In genomic region chr4:135958354-135958753, GRCm38 (mm10) we compare ENCODE assay signal across 11 mouse cellular contexts. TPM values are rescaled to one million over a fixed set of nuclear protein-coding genes. Genes with fewer than 3 reads are reported as not detected.
DNase-seq lines count a peak whose midpoint lies in the region; ATAC-seq and TF ChIP-seq lines count a peak whose summit lies in the region.
"Had no signal": no experiment of that assay in that cellular context is flagged by ENCODE, and none has a peak within 500 bp of the region (broad histone marks: within the 10 kb centered on the region; RNA-seq: fewer than 3 reads in every experiment).

No protein-coding gene starts in this region.

- WGBS in small intestine, adult 2 months = 16% methylated on average over 8 of the region's 8 CpGs
- WGBS in hindbrain, embryonic 14.5 days = 57% methylated on average over 8 of the region's 8 CpGs
- 63% methylated on average over 8 of the region's 8 CpGs for WGBS in midbrain, embryonic 11.5 days
- WGBS in midbrain, embryonic 15.5 days = 61% methylated on average over 8 of the region's 8 CpGs

- H3K27me3 ChIP-seq in small intestine, adult 2 months (ENCODE audit: control insufficient read depth, insufficient read depth, low read length) = no peaks in the 10 kb centered on the region
- H3K27me3 ChIP-seq in hindbrain, embryonic 14.5 days (ENCODE audit: control insufficient read depth, insufficient read depth, low read length) = no peaks in the 10 kb centered on the region
- H3K27me3 ChIP-seq in midbrain, embryonic 11.5 days (ENCODE audit: control insufficient read depth, insufficient read depth, low read length) = no peaks in the 10 kb centered on the region
- no peaks in the 10 kb centered on the region for H3K27me3 ChIP-seq in midbrain, embryonic 15.5 days (replicated peaks)
- H3K27me3 ChIP-seq: embryonic facial prominence, embryonic 12.5 days had no signal

- H3K27ac ChIP-seq in small intestine, adult 2 months (ENCODE audit: insufficient read depth, low read depth, low read length) = peak overlapping the region; percentile 94
- H3K27ac ChIP-seq in hindbrain, embryonic 14.5 days = no peak overlapping the region
- no peak overlapping the region for H3K27ac ChIP-seq in midbrain, embryonic 11.5 days (ENCODE audit: low read depth, low read length)
- no peak overlapping the region for H3K27ac ChIP-seq in midbrain, embryonic 15.5 days
- H3K27ac ChIP-seq: embryonic facial prominence, embryonic 12.5 days had no signal

- peaks cover 12% of the 10 kb centered on the region for H3K4me1 ChIP-seq in small intestine, adult 2 months (ENCODE audit: control insufficient read depth, insufficient read depth, insufficient read length, low read length)
- peaks cover 6% of the 10 kb centered on the region; the same call in 1 of the 2 replicates for H3K4me1 ChIP-seq in hindbrain, embryonic 14.5 days (replicated peaks; ENCODE audit: control insufficient read depth, insufficient read depth, low read length)
- H3K4me1 ChIP-seq in midbrain, embryonic 11.5 days (ENCODE audit: control insufficient read depth, insufficient read depth, low read length) = no peaks in the 10 kb centered on the region; the same call in 1 of the 2 replicates
- H3K4me1 ChIP-seq in midbrain, embryonic 15.5 days = peaks cover 6% of the 10 kb centered on the region
- H3K4me1 ChIP-seq: embryonic facial prominence, embryonic 12.5 days had no signal

- no peak overlapping the region for H3K4me2 ChIP-seq in hindbrain, embryonic 14.5 days (replicated peaks)
- H3K4me2 ChIP-seq in midbrain, embryonic 11.5 days = no peak overlapping the region
- no peak overlapping the region for H3K4me2 ChIP-seq in midbrain, embryonic 15.5 days
- H3K4me2 ChIP-seq: embryonic facial prominence, embryonic 12.5 days had no signal

- peak; percentile 52 for DNase-seq in lung, postnatal 36 days
- DNase-seq in lung, postnatal 25 days (ENCODE audit: low spot score) = no peak
- peak; percentile 78 for DNase-seq in kidney, adult 18-20 months
- peak; percentile 60 to 76 for DNase-seq in kidney, postnatal 4 days
- DNase-seq in hindbrain, embryonic 14.5 days (ENCODE audit: low spot score) = no peak
- no peak for DNase-seq in midbrain, embryonic 11.5 days (ENCODE audit: low spot score, missing footprints)
- DNase-seq: cerebellum, adult 9-10 months; thymus, adult 2 months had no signal

- H3K9me3 ChIP-seq in hindbrain, embryonic 14.5 days (ENCODE audit: control insufficient read depth, low read length) = no peaks in the 10 kb centered on the region
- H3K9me3 ChIP-seq in midbrain, embryonic 11.5 days (ENCODE audit: control insufficient read depth, low read length) = no peaks in the 10 kb centered on the region
- H3K9me3 ChIP-seq in midbrain, embryonic 15.5 days = no peaks in the 10 kb centered on the region
- H3K9me3 ChIP-seq: embryonic facial prominence, embryonic 12.5 days had no signal

- no peak for TF ChIP-seq CTCF in small intestine, adult 2 months (IDR thresholded peaks at IDR 0.05; ENCODE audit: extremely low read depth, insufficient read length, insufficient replicate concordance, low read depth, low read length)

- H3K4me3 ChIP-seq in small intestine, adult 2 months (ENCODE audit: low read depth, low read length) = peak overlapping the region; percentile 35
- no peak overlapping the region for H3K4me3 ChIP-seq in hindbrain, embryonic 14.5 days (replicated peaks; ENCODE audit: low read length)
- no peak overlapping the region for H3K4me3 ChIP-seq in midbrain, embryonic 11.5 days (ENCODE audit: low read depth, low read length)
- H3K4me3 ChIP-seq in midbrain, embryonic 15.5 days = no peak overlapping the region
- H3K4me3 ChIP-seq: embryonic facial prominence, embryonic 12.5 days had no signal

- no peak for TF ChIP-seq POLR2A in small intestine, adult 2 months (IDR thresholded peaks at IDR 0.05; ENCODE audit: low read depth, low read length)

- ATAC-seq in hindbrain, embryonic 14.5 days (ENCODE audit: low FRiP score) = no peak
- ATAC-seq in midbrain, embryonic 11.5 days (ENCODE audit: low FRiP score) = no peak
- no peak for ATAC-seq in midbrain, embryonic 15.5 days (replicated peaks)

- peaks cover 33% of the 10 kb centered on the region for H3K36me3 ChIP-seq in small intestine, adult 2 months (ENCODE audit: control insufficient read depth, insufficient read depth, low read length)
- peaks cover 53% of the 10 kb centered on the region for H3K36me3 ChIP-seq in hindbrain, embryonic 14.5 days (replicated peaks; ENCODE audit: control insufficient read depth, insufficient read depth)
- H3K36me3 ChIP-seq in midbrain, embryonic 11.5 days (ENCODE audit: control insufficient read depth, insufficient read depth, low read length) = no peaks in the 10 kb centered on the region
- H3K36me3 ChIP-seq in midbrain, embryonic 15.5 days (replicated peaks) = peaks cover 2% of the 10 kb centered on the region

- no peak overlapping the region for H3K9ac ChIP-seq in hindbrain, embryonic 14.5 days
- H3K9ac ChIP-seq in midbrain, embryonic 11.5 days (ENCODE audit: low read length) = no peak overlapping the region
- no peak overlapping the region for H3K9ac ChIP-seq in midbrain, embryonic 15.5 days
- H3K9ac ChIP-seq: embryonic facial prominence, embryonic 12.5 days had no signal

RNA-seq across cellular contexts. Expression of gene Gale, which starts 5.2 kb away (rescaled TPM):
- 116 and 163 TPM in 2 replicates for polyA plus RNA-seq in small intestine, adult 2 months (2012; rRNA removed)
- polyA plus RNA-seq in hindbrain, embryonic 14.5 days (2014; fragmentation: Nextera tagmentation; extraction: Ambion mirVana) = 41.9 and 42.9 TPM in 2 replicates
- polyA plus RNA-seq in midbrain, embryonic 11.5 days (2014; fragmentation: Nextera tagmentation; extraction: Ambion mirVana) = 25.6 and 27.0 TPM in 2 replicates
- polyA plus RNA-seq in midbrain, embryonic 15.5 days (2015; fragmentation: Nextera tagmentation; extraction: Ambion mirVana) = 41.6 and 44.2 TPM in 2 replicates

RNA-seq across cellular contexts. Expression of gene Hmgcl, which starts 12.1 kb away (rescaled TPM):
- 50.3 and 76.6 TPM in 2 replicates for polyA plus RNA-seq in small intestine, adult 2 months (2012; rRNA removed)
- polyA plus RNA-seq in hindbrain, embryonic 14.5 days (2014; fragmentation: Nextera tagmentation; extraction: Ambion mirVana) = 60.3 and 63.3 TPM in 2 replicates
- polyA plus RNA-seq in midbrain, embryonic 11.5 days (2014; fragmentation: Nextera tagmentation; extraction: Ambion mirVana) = 55.1 and 62.9 TPM in 2 replicates
- polyA plus RNA-seq in midbrain, embryonic 15.5 days (2015; fragmentation: Nextera tagmentation; extraction: Ambion mirVana) = 57.0 and 63.4 TPM in 2 replicates

RNA-seq across cellular contexts. Expression of gene Lypla2, which starts 14.1 kb away (rescaled TPM):
- polyA plus RNA-seq in small intestine, adult 2 months (2012; rRNA removed) = 79.6 and 166 TPM in 2 replicates
- polyA plus RNA-seq in hindbrain, embryonic 14.5 days (2014; fragmentation: Nextera tagmentation; extraction: Ambion mirVana) = 183 and 191 TPM in 2 replicates
- 136 and 144 TPM in 2 replicates for polyA plus RNA-seq in midbrain, embryonic 11.5 days (2014; fragmentation: Nextera tagmentation; extraction: Ambion mirVana)
- 228 and 233 TPM in 2 replicates for polyA plus RNA-seq in midbrain, embryonic 15.5 days (2015; fragmentation: Nextera tagmentation; extraction: Ambion mirVana)

RNA-seq across cellular contexts. Expression of gene Pithd1, which starts 28.7 kb away (rescaled TPM):
- 32.2 and 60.0 TPM in 2 replicates for polyA plus RNA-seq in small intestine, adult 2 months (2012; rRNA removed)
- 60.7 and 65.5 TPM in 2 replicates for polyA plus RNA-seq in hindbrain, embryonic 14.5 days (2014; fragmentation: Nextera tagmentation; extraction: Ambion mirVana)
- polyA plus RNA-seq in midbrain, embryonic 11.5 days (2014; fragmentation: Nextera tagmentation; extraction: Ambion mirVana) = 64.8 and 65.8 TPM in 2 replicates
- 62.8 and 64.6 TPM in 2 replicates for polyA plus RNA-seq in midbrain, embryonic 15.5 days (2015; fragmentation: Nextera tagmentation; extraction: Ambion mirVana)

RNA-seq across cellular contexts. Expression of gene Fuca1, which starts 37.8 kb away (rescaled TPM):
- 62.8 and 108 TPM in 2 replicates for polyA plus RNA-seq in small intestine, adult 2 months (2012; rRNA removed)
- polyA plus RNA-seq in hindbrain, embryonic 14.5 days (2014; fragmentation: Nextera tagmentation; extraction: Ambion mirVana) = 68.8 and 72.0 TPM in 2 replicates
- polyA plus RNA-seq in midbrain, embryonic 11.5 days (2014; fragmentation: Nextera tagmentation; extraction: Ambion mirVana) = 43.0 and 48.1 TPM in 2 replicates
- 63.2 and 68.3 TPM in 2 replicates for polyA plus RNA-seq in midbrain, embryonic 15.5 days (2015; fragmentation: Nextera tagmentation; extraction: Ambion mirVana)

Comparison
In these comparisons a context has a peak if more than half of its experiments do, and no peak if none do; other contexts are left out.
1. DNase-seq: peak in lung, postnatal 36 days (single experiment), kidney, adult 18-20 months (single experiment) and kidney, postnatal 4 days (2 of 2); none in lung, postnatal 25 days (single experiment), hindbrain, embryonic 14.5 days (single experiment) and midbrain, embryonic 11.5 days (single experiment).